Mouse (Mus musculus): ENCODE results near the gene Robo1.

DNA sequence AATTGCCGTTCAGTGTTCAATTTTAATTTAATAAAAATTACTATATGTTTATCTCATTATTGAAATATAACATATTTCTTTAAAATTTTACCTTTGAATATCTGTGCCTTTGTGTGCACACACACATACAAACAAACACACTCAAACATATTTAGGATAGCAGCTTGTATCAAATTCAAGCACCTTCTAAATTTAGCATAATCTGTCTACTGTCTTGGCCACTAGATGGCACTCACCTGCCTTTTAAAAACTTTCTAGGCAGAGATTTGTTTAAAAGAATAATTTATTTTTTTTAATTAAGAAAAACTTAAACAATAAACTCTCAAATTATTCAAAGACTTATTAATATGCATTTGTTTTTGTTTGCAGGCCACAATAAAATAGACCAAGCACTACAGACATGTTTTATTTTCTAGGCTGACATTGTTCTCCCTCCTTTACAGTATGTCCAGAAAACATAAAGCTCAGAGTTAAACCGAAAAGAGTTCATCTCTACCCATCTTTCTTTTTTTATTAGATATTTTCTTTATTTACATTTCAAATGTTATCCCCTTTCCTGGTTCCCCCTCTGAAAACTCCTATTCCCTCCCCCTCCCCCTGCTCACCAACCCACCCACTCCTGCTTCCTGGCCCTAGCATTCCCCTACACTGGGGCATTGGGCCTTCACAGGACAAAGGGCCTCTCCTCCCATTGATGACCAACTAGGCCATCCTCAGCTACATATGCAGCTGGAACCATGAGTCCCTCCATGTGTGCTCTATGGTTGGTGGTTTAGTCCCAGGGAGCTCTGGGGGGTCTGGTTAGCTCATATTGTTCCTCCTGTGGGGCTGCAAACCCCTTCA is 48.6 kb downstream of the Robo1 start:
- TF ChIP-seq CTCF (IDR thresholded peaks at IDR 0.05; ENCODE audit: low read depth, low read length) (no peak), POLR2A (IDR thresholded peaks at IDR 0.05; ENCODE audit: insufficient read depth, low read length) (no peak), EP300 (IDR thresholded peaks at IDR 0.05; ENCODE audit: insufficient read depth, low read depth, low read length) (no peak)
